Mouse (Mus musculus) layer of hippocampus, adult 2 months (tissue): Measurements from ENCODE around the gene Hoxd12. TPM values are rescaled to one million over a fixed set of nuclear protein-coding genes. Genes with fewer than 3 reads are reported as not detected.

ENCODE experiments used
- DNase-seq, 2 experiments: peaks; one replicate each; pipeline ENCODE4 v3.0.0; 2022; ENCODE audit warnings: low spot score in 2 of 2
- H3K27ac ChIP-seq: fragments of 200-600 bp; 2 replicates; pipeline ENCODE4 v1.8.1; 2022
- H3K4me3 ChIP-seq: fragments of 200-600 bp; 2 replicates; pipeline ENCODE4 v1.8.1; 2022; ENCODE audit warnings: mild to moderate bottlenecking
- CTCF ChIP-seq: fragments of 200-600 bp; conservative IDR thresholded peaks from 2 replicates; pipeline ENCODE4 v1.8.1; 2022; ENCODE audit warnings: antibody characterized with exemption, mild to moderate bottlenecking, moderate library complexity
- total RNA-seq, 2 experiments: library from RNA; stranded (reverse); gene quantifications; 2 replicates each; pipeline ENCODE4 v1.2.3; 2021

Gene Hoxd12
- total RNA-seq, 2 experiments from 2014 or later = not detected

DNA sequence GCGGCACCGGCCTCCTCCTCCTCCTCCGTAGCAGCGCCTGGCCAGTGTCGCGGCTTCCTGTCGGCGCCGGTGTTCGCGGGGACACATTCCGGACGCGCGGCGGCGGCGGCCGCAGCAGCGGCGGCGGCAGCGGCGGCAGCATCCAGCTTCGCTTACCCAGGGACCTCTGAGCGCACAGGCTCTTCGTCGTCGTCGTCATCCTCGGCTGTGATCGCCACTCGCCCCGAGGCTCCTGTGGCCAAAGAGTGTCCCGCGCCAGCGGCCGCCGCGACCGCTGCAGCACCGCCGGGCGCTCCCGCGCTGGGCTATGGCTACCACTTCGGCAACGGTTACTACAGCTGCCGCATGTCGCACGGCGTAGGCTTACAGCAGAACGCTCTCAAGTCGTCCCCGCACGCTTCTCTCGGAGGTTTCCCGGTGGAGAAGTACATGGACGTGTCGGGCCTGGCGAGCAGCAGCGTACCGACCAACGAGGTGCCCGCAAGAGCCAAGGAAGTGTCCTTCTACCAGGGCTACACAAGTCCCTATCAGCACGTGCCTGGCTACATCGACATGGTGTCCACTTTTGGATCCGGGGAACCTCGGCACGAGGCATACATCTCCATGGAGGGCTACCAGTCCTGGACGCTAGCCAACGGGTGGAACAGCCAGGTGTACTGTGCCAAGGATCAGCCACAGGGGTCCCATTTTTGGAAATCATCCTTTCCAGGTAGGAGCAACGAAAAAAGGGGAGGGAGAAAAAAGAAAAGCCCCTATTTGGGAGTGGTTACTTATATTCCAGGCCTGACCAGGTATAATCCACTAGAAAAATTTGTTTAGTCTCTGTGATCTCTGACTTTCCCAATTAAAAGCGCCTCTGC is 6.2 kb upstream of the Hoxd12 start:
- Histone ChIP-seq H3K4me3 (no peak overlapping the region), H3K27ac (no peak overlapping the region)
- DNase-seq = no peak
- no peak for TF ChIP-seq CTCF

GRCm38 (mm10) chr2:74669230-74669578 is 5.6 kb upstream of the Hoxd12 start:
- DNase-seq = no peak
- H3K27ac ChIP-seq = no peak overlapping the region
- H3K4me3 ChIP-seq = no peak overlapping the region
- TF ChIP-seq CTCF = no peak

DNA sequence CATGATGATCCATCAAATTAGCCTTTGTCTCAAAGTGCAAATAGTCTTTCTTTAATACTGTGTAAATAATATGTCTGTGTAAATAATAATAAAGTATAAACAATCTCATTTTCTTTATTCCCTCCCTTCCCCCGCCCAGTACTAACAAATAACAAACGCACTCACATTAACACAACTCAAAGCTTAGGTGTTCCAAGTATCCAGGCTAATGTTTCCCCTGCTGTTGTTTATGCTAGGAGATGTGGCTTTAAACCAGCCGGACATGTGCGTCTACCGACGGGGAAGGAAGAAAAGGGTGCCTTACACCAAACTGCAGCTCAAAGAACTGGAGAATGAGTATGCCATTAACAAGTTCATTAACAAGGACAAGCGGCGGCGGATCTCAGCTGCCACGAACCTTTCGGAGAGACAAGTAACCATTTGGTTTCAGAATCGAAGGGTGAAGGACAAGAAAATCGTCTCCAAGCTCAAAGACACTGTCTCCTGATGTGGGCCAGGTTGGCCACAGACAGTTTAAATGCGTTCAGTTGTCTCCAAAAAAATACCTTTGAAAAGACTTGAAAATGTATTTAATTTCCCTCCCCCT is 5.1 kb upstream of the Hoxd12 start:
- Histone ChIP-seq H3K4me3 (no peak overlapping the region), H3K27ac (no peak overlapping the region)
- TF ChIP-seq CTCF = no peak
- DNase-seq = no peak

GRCm38 (mm10) chr2:74670632-74671188 is 4.1 kb upstream of the Hoxd12 start:
- no peak for DNase-seq
- TF ChIP-seq CTCF = no peak

DNA sequence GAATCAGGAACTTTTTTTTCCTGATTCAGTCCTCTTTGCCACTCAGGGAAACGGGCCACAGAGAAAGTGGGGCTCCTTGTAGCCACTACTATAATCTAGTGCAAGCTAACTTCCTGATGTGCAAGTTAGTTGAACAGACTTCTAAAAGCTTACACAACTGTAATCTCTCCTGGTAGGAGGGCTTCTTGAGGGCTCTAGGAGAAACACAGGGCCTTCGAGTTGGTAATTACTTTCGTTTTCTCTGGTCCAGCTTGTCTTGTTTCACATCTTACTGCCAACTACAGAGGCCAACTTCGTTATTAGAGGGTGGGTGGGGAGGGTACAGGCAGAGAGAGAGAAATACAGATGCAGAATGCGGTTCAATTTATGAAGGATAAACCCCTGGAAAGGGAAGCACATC is 3.0 kb upstream of the Hoxd12 start:
- Histone ChIP-seq H3K4me3 (no peak overlapping the region), H3K27ac (no peak overlapping the region)
- no peak for DNase-seq
- no peak for TF ChIP-seq CTCF

More at GRCm38 (mm10) chr2:74670632-74671188, 4.1 kb upstream of the Hoxd12 start:
- Histone ChIP-seq H3K27ac (no peak overlapping the region), H3K4me3 (no peak overlapping the region)

DNA sequence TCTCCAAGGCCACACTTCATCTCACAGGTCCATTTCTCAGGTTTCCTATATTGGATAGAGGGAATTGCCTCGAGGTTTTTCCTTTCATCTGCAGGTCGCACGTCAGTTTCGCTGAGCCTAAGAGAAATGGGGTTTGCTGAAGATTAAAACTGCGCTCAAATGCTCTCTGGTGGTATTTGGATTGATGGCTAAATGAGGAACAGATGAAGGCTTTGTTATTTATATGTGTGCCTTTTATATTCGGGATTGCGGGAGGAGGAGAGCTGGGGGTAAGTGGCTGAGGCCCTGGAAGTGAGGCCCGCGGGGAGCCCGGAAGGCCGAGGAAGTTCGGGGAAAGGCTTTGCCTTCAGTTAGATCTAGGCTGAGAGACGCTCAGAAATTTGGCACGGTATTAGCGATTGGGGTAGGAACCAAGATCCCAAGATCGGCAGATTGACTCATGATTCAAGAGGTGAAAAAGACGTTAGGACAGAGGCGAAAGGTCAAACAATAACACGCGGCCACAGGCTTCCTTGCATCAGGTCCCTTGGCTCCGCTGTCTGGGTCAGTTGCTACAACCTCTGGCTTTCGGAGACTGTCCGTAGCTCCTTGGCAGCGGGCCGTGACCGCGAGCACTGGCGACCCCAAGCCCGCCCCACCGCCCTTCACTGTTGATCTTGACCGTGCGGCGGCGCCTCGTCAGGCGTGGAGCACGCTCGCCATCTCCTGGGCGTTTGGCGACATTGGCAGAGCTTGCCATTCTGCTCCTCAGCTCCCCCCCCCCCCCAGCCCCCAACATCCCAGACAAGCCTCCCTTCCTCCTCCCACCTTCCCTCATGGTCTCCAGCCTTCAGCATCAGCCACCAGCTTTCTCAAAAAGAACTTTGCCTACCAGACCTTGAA is 2.1 kb upstream of the Hoxd12 start:
- no peak overlapping the region; the same call in 1 of the 2 replicates for H3K4me3 ChIP-seq
- peak; percentile 76 for TF ChIP-seq CTCF
- H3K27ac ChIP-seq = no peak overlapping the region
- DNase-seq = peak in 1 of 2 experiments; percentile 39

DNA sequence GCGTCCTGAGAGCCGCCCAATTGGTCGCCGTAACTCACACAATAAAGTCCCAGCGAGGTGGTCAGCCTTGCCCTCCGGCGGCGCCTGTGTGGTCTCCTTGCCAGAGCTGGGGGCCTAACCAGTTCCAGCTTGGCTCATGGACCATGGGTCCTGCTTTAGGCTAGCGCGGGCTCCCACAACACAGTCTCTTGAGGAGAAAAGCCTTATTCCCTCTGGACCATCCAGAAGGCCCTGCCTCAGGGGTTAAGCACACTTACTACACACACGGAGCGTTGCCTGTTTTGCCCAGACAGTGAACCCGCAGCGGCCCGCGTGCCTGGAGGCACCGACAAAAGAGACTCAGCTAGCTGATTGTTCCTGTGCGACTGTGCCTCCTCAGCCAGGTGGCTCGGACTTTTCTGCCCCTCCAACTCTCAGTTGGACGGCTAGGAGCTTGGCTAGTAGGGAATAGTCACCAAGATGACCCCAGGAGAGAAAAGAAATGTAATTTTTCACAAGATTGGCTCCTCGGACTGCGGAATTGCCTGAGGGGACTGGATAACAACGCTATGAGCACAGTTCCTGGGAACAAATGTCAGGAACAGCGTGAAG is 883 bp upstream of the Hoxd12 start:
- Histone ChIP-seq H3K4me3 (no peak overlapping the region), H3K27ac (no peak overlapping the region)
- DNase-seq = no peak
- TF ChIP-seq CTCF = no peak

DNA sequence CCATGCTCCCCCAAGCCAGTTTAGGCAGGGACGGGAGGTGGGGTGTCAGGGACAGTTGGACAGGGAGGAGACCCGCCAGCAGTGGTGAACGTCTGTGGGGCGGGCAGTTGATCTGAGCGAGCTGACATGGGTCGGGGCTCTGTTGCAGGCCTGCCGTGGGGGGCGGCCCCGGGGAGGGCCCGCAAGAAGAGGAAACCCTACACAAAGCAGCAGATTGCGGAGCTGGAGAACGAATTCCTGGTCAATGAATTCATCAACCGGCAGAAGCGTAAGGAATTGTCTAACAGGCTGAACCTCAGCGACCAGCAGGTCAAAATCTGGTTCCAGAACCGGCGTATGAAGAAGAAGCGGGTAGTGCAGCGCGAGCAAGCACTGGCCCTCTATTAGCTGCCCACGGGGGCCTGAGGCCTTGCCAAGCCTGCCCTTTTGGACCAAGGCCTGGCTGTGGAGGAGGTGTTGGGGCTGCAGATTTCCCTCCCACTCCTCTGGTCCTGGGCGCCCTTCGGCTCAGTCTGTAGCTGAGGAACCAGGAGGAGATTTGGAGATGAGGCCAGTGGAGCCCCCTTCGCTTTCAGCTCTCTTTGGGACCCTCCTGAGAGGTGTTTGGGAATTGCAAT is 961 bp downstream of the Hoxd12 start:
- no peak for DNase-seq
- no peak overlapping the region for H3K4me3 ChIP-seq
- H3K27ac ChIP-seq = no peak overlapping the region
- TF ChIP-seq CTCF = no peak

GRCm38 (mm10) chr2:74676376-74677052 is 1.7 kb downstream of the Hoxd12 start:
- H3K4me3 ChIP-seq = no peak overlapping the region
- no peak for DNase-seq
- TF ChIP-seq CTCF = no peak
- H3K27ac ChIP-seq = no peak overlapping the region

DNA sequence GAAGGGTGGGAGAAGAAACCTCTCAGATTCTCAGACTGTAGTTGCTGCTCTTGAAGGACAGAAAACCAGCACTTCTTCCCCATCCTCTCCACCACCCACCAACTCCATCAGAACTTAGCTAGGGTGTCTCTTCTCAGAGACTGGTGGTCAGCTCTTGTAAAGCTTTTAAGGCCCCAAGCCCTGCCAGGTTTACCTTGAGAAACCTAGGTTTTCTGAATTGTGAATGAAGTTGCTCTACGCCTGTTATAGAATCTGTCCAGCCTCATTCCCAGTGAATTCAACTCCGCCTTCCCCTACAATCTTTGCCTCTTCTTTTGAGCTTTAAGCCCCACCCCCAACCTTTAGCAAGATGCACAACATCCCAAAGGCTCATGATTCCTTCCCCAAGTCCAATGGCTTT is 2.3 kb downstream of the Hoxd12 start:
- DNase-seq = no peak
- TF ChIP-seq CTCF = no peak

GRCm38 (mm10) chr2:74678891-74679595 is 4.2 kb downstream of the Hoxd12 start, which contains the start of gene Hoxd11:
Hoxd11 (plus strand) TSS chr2:74679557.
- Histone ChIP-seq H3K4me3 (no peak within 1 kb of the TSS), H3K27ac (no peak within 1 kb of the TSS)
- DNase-seq = no peak
- TF ChIP-seq CTCF = no peak

More for the DNA sequence above, 2.3 kb downstream of the Hoxd12 start:
- Histone ChIP-seq H3K4me3 (no peak overlapping the region), H3K27ac (no peak overlapping the region)
